Mouse (Mus musculus) cerebellum, postnatal 10 days (tissue): Measurements from ENCODE around the gene Sfrp4.
"Not testable (repeated sequence)": the region's sequence is repeated elsewhere in the genome, so short reads cannot be mapped to it uniquely, and the experiment has no call there.

ENCODE experiments used
- DNase-seq, 2 experiments: peaks; one replicate each; pipeline ENCODE4 v3.0.0; 2021; ENCODE audit warnings: mixed read lengths in 2 of 2

Sfrp4 gene

DNA sequence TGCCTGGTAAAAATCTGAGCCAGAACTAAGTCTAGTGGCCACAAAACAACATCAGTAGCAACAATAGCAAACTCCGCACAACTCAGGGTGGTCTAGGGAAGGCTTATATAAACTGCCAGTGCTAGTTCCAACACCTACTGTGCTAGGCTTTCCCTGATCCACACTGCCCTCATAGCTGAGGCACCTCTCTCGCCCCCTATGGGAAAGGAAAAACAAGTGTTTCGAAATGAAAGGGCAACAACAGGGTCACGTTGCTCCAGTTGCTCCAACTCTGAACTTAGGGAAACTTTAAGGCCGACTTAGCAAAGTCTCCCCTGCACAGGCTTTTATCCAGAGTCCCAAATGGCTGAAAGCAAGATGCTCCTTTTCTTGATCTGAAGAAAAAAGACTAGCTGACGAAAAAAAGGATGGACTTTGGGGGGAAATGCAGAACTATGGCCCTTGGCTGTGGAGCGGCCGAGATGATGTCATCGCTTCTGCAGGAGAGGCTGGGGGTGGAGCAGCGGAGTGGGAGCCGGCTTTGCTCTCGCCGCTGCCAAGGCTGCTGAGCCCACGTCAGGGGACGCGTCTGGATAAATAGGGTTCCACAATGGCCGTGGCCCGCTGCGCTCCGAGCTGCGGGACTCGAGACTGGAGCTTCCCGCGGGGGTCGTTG is at the start of gene Sfrp4:
TSS of gene Sfrp4 (plus strand) at position 532 of the 655 bp plus-strand sequence.
- peak; percentile 68 to 70 for DNase-seq

DNA sequence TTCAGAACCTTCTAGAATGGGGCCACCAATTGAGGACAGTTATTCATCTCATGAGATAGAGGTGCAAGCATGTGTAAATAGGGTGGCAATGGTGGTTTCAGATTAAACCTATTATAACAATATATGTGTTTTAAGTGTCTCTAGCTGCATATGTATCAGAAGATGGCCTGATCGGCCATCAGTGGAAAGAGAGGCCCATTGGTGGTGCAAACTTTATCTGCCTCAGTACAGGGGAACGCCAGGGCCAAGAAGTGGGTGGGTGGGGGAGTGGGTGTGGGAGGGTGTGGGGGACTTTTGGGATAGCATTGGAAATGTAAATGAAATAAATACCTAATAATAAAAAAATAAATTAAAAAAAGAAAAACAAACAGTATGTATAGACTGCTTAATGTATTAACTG is 48.2 kb upstream of the Sfrp4 start:
- not testable (repeated sequence) for DNase-seq

- no peak for DNase-seq
Observed at GRCm38 (mm10) chr13:19575947-19576346, 47.0 kb upstream of the Sfrp4 start.

GRCm38 (mm10) chr13:19590996-19591759 is 31.7 kb upstream of the Sfrp4 start:
- DNase-seq = no peak

DNA sequence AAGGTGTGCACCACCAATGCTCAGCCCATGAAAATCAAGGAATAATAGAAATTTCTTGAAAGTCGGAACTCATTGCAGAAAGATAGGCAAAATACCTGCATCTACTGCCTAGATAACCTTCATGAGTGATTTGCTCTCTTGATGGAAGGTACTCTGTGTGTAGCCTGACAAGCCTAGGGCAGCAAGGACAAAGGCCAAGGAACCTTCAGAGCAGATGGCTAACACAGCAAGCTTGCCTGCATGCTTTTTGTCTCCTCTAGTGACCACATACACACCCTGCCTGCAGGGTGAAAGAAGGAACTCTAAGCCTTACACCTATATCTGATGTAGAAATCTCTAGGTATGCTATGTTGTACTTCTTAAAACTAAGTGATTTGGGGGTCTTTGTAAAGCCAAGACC is 27.8 kb upstream of the Sfrp4 start:
- DNase-seq = peak; percentile 20 to 44

DNA sequence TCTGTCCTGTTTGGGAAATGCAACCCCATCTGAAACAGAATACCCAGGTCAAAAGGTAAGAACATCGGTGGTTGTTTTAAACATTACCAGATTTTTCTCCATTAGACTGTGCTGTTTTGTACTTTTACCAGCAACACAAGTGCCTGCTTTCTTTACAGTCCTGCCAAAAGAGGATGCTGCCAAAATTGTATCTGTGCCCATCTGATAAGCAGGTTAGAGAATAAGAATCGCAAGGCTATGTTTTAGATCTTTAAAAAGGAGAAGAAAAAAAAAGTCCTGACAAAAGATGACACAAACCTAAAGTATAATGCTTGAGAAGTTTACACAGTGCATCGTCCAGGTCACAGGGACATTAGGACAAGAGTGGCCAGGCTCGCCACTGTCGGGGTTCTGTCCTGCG is 23.7 kb upstream of the Sfrp4 start:
- DNase-seq = no peak

DNA sequence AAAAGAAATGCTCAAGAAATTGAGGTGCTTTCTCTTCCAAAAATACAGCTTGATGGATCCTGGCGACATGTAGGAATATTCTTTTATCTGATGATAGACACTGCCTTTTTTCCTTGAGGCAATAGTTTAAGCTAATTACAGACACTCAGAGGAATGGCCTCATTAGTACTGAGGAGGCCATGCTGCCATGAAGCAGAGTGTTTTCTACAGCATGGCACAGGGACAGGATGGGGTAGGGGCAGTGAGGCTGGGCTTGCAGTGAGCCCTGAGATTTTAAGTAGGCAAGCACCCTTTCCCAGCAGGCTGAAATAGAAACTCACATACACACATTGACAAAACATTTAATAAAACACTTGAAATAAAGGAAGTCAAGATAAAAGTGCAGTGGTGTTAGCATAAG is 20.4 kb upstream of the Sfrp4 start:
- DNase-seq = no peak

- DNase-seq = no peak
Observed at GRCm38 (mm10) chr13:19603719-19604118, 19.2 kb upstream of the Sfrp4 start.

- DNase-seq = no peak
Observed at GRCm38 (mm10) chr13:19604916-19605315, 18.0 kb upstream of the Sfrp4 start.

DNA sequence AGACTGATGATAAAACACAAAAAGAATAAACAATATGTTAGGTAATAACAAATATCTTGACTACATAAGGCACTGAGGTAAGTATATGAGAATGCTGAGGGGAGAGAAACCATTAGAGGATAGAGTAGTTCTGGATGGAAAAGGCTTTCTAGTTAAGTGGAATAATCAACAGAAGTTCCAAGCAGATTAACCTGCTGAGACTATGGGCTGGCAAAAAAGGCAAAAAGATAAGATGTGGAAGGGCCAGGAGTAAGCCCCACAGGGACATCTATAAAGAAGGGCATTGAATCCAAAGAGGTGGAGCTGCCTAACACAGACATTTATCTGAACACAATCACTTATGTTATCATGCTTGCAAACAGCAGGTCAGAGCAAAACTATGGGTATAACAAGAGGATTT is 14.8 kb upstream of the Sfrp4 start:
- no peak for DNase-seq

DNA sequence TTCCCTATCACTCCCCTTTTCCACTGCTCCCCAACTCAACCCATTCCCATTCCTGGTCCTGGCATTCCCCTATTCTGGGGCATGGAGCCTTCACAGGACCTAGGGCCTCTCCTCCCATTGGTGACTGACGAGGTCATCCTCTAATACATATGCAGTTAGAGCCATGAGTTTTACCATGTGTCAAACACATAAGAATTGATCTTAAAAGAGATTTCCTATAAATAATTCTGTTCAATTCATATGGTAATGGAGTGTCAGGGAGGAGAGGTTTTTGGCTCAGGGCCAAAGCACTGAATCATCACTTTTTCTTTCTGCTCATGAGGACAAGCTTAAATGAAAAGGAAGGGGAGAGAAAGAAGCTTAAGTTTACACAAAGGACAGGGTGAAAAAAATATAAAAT is 10.6 kb upstream of the Sfrp4 start:
- peak; percentile 42 to 45 for DNase-seq

GRCm38 (mm10) chr13:19612963-19613362 is 9.9 kb upstream of the Sfrp4 start:
- no peak for DNase-seq

- DNase-seq = no peak
Observed at GRCm38 (mm10) chr13:19613426-19613825, 9.5 kb upstream of the Sfrp4 start.

DNA sequence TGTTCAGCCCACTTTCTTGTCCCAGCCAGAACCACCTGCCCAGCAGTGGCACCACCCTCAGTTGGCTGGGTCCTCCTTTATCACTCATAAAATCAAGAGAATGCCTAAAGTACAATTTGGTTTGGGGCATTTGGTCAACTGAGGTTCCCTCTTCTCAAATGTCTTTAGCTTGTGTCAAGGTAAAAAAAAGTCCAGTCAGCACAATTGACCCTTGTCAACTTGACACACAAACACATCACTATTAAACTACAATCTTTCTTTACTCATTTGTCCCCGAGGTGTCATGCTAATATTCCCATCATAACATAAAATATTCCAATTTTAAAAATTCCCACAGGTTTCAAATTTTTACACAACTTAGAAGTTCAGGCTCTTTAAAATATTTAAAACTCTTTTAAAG is 8.6 kb upstream of the Sfrp4 start:
- DNase-seq = no peak

GRCm38 (mm10) chr13:19618081-19618480 is 4.8 kb upstream of the Sfrp4 start:
- peak; percentile 16 to 33 for DNase-seq

- DNase-seq = no peak
Observed at GRCm38 (mm10) chr13:19618841-19619215, 4.1 kb upstream of the Sfrp4 start.

DNA sequence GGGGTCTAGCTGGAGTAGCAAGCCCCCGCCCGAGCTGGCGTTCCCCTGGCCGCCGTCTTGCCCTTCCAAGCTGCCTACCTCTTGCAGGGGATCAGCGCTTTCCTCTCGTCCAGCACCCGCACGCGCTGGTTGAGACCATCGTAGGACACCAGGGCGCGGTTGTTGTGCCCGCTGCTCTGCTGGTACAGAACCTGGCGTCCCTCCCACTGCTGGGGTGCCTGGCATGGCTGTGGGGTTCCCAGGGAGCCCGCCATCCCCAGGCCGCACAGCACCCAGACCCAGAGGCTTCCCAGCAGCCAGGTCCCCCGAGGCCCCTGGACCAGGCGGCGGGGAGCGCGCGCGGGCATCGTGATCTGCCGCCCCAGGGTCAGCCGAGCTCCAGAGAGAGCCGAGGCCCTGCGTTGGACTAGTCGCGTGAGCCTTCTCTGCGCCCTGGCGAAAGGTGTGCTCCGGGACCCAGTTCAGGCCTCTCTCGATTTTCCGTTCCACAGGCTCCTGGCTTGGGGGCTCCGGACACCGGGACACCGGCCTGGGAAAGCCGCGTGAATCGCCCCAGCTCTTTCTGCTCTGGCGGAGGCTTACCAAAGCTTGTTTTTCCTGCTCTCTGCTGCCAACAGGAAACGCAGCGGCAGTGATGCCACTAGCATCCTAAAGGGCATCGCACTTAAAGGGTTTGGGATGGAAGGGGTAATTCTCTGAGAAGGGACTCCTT is 3.5 kb upstream of the Sfrp4 start, which contains the start of gene Epdr1:
TSS of gene Epdr1 (minus strand) at position 712 of the 712 bp plus-strand sequence.
- peak; percentile 89 to 90 for DNase-seq

- peak in 1 of 2 experiments; percentile 30 for DNase-seq
Observed at GRCm38 (mm10) chr13:19623228-19623905, 463 bp downstream of the Sfrp4 start.

- no peak for DNase-seq
Observed at GRCm38 (mm10) chr13:19624632-19625320, 1.9 kb downstream of the Sfrp4 start.

DNA sequence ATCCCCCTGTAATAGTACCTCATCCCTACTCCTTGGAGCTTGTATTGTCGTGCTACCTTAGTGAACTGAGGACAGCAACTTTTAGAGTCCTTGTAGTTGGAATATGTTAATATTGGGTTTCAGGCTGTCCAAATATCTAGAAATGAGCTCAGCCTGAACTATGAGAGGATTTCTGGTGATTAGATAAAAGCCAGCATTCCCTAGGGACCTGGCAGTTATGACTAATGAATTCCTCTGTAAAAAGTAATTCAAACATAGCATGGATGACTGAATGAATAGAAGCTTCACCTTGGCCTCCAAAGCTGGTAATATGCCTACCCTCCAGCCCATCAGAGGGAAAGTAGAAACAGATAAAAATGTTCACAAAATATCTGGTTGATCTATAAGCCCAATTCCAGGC is 3.6 kb downstream of the Sfrp4 start:
- DNase-seq = no peak

GRCm38 (mm10) chr13:19630768-19631709 is 8.1 kb downstream of the Sfrp4 start:
- DNase-seq = no peak
